Mouse (Mus musculus): ENCODE measurements around the gene Slc2a3.

Gene Slc2a3

DNA sequence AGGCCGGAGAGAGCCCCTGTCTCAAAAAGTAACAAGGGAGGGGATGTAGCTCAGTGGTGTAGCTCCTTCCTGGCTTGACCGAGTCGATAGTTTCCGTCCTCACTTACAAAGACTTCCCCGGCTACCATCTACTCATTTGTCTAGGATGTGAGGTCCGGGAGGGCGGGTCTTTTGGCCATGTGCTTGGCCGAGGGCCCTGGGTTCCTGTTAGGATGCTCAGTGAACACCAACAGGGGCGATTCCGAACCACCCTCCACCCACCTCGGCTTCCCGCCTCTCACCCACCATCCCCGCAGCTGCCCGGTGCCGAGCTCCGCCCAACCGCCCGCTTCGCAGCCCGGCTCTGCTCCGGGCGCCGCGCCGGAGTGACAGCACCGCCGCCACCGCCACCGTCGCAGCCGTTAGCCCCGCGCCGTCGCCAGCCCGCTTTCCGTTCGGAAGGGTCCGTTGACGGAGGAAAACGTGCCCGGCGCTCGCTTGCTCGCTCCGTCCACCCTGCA, at the start of gene Slc2a3:
TSS of gene Slc2a3 (minus strand) at position 340 of the 500 bp plus-strand sequence.
- peak; percentile 79 for DNase-seq

DNA sequence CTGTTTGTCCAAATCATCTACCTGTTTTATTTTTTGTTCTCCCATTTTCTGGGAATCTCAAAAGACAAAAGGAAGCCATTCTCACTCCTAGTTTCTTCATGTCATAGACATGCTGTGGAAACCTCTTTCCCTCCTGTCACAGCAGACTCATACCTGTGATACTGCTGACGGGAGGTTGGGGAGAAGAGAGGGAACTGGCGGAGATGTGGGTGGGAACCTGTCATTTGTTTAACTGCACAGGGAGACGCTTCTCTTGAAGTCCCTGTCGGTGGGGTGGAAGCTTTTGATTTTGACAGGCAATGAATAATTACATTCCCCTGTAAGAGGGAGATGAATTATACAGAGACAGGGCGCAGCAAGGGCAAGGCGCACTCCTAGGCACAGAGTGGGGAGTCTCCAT, 42.3 kb upstream of the Slc2a3 start:
- DNase-seq: no peak

DNA sequence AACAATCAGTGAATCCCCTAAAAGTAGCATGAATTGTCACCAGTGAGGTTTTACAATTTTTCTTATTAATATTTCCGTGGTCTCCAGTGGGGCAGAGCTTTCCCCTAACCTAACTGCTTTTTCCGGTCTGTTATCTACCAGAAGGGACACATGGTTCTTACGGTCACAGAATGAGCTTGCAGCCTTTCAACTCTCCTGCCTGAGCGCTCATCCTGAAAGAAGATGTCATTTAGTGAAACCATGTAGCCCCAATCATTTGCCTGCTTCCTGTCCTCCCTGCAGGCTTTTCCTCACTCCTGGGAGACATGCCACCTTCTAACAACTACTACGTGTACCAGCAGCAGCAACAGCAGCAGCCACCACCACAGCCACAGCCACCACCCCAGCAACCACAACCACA, 36.1 kb upstream of the Slc2a3 start:
- DNase-seq: no peak

DNA sequence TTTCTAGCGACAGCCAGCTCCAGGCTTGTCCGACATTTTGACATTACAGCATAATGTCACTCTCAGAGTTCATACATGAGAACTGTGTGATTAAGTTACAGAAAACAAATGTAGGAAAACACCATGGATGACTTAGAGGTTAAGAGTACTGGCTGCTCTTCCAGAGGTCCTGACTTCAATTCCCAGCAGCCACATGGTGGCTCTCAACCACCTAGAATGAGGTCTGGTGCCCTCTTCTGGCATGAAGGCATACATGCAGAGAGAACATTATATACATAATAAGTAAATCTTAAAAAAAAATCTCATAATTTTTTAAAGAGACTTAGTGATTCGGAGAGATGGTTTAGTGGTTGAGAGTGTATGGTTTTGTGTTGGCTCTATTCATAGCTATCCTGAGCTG, 35.5 kb upstream of the Slc2a3 start:
- DNase-seq: no peak

DNA sequence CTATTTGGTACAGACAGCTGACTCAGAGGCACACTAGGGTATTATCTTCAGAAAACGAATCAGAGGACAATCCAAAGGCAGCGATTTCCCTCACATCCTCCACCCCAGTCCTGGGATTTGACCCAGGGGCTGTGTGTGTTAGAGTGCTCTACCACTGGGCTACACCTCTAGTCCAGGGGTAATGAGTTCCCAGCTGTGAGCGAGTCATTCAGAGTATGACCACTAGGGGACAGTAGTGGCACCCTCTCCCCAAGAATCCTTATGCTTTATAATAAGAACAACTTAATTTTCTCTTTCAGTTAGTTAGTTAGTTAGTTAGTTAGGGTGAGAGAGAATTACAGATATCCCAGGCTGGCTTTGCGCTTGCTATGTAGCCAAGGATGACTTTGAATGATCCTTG, 32.9 kb upstream of the Slc2a3 start:
- peak; percentile 52 for DNase-seq

DNA sequence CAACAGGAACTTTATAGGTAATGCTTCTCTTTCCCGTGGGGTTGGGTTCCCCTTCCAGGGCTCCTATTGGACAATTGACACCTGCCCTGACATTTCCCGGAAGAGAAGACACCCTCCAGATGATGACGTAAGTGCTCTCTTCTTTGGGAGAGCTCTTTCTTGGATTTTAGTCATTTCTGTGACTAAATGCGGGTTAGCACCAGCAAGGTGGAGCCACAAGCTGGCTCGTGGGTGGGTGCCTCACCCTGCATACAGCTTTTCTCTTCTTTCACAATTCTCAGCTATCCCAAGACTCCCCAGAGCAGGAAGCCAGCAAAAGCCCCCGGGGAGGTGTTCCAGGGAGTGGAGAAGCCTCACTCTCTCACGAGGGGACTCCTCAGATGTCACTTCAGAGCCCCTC, 31.4 kb upstream of the Slc2a3 start:
- no peak for DNase-seq

DNA sequence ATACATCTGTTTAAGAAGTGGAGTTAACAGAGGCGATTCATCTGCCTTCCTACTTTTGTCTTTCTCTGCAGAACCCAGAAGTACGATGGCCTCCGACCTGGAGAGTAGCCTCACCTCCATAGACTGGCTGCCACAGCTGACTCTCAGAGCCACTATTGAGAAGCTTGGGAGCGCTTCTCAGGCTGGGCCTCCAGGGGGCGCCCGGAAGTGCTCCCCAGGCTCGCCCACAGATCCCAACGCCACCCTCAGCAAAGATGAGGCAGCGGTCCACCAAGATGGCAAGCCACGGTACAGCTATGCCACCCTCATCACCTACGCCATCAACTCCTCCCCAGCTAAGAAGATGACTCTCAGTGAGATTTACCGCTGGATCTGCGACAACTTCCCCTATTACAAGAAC, 26.6 kb upstream of the Slc2a3 start:
- peak; percentile 41 for DNase-seq

DNA sequence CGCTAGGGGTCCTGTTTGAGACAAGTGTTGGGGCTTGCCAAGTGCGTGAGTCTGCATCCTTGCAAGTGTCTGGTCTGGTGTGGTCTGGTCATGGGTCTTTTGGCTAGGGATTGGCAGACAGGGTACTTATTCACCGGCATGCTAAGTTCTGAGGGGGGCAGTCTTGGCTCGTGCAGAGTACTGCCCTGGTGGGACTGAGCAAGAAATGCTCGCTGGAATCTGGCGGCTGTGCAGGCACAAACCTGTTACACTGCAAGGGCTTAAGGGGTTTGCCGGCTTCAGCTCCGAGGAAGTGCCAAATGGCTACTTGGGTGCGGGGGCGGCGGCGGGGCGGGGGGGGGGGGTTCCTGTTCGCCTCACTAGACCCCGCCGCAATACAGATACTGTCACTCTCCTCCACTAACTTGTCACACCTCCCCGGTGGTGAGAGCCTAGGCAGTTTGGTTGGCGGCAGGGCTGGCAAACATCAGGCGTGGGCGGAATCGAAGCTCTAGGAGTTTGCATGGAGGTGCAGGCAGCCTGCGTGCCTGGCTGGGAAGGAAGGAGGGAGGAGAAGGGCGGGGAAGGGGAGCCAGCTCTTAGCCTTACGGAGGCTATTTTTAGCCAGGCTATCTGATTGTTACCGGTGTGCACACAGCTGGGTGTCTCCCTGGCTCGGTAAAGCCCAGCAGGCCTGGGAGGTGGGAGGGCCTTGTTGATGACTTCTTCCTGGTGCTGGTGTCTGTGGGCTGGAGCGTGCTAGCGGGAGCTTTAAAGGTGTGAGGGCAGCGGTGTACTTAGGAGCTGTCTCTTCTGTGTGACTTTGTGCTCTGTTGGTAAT, 24.7 kb upstream of the Slc2a3 start:
- DNase-seq: peak; percentile 79

DNA sequence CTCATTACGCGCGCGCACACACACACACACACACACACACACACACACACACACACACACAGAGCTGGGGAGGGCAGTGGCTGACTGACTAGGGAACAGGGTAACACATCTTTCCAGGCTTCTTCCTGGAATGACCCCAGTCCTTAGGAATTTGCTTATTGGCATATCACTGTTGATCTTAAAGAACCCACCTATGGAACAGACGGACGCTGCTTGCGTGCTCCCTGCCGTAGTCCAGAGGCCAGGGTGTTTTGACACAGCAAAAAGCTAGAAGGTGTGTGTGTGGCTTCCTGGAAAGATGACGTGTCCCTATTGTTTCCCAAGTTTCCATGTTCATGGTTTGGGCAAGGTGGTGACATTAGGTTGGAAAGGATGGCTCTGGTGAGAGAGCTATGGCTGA, 23.7 kb upstream of the Slc2a3 start:
- peak; percentile 30 for DNase-seq

DNA sequence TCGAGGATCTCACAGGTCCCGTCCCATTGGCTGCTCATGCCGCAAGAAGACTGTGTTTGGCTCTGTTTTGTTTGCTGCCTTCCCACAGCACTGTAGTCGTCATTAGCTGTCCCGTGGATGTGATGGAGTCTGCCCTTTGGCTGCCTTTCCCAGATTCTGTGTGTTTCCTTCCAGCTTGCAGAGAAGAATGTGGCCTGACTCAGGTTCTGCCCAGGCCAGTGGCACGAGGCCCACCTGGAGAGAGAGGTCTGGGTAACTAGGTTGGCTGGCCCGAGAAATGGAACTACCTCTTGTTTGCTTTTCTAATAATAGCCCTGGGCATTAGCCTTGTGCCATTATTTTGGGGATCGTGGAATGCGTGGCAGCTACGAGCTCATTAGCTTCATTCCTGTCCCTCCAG, 22.6 kb upstream of the Slc2a3 start:
- peak; percentile 71 for DNase-seq

DNA sequence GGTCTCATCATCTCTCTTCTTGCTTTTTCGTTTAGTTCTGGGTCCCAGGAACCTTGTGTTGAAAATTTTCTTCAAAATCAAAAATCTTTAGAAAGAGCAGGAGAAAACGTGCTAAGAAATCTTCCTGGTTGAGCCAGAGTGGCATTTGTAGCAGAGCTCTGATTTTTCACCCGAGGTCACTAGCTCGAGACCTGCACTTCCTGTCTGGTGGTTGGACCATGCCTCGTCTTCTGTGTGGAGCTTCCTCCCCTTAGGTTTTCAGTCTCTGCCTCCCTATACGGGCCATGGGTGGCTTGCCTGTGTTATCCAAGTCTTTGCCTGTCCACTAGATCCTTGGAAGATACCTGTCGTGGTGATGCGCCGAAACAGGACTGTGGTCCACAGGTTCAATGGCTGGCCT, 20.4 kb upstream of the Slc2a3 start:
- no peak for DNase-seq

DNA sequence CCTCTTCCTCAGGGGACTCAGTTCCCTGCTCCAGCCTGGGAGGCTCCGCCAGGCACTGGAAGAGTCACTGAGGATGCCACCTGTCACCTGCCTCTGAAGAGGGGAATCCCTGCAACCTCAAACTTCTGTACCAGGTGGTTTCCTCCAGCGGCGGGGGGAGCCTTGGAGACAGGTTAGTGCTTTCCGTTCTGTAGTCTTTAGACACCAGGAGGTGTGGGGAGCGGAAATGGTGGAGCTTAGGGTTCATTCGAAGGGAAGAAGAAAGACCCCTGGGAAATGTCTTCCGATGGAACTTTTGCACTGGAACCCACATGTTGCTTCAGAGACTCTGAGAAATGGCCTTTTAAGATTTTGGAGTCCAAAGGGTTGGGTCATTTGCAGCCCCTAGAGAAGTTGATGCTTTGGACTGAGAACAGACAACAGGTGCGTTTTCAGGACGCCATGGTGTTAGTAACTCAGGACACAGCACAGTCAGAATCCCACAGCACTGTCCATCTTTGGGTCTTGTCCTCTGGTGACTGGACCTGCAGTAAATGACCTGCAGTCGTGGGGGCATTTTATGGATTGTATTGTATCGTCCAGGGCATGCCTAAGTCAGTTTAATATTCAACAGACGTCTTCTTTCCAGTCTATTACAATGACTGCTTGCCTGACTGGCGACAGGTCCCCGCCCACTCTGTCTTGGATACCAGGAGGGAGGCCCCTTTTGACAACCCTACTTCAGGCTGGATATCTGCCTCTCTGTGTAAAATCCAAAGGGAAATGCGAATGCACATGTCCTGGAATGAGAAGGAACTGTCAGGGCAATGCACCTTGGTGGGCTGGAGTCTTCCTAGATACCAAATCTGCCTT, 19.6 kb upstream of the Slc2a3 start:
- DNase-seq: peak; percentile 41

DNA sequence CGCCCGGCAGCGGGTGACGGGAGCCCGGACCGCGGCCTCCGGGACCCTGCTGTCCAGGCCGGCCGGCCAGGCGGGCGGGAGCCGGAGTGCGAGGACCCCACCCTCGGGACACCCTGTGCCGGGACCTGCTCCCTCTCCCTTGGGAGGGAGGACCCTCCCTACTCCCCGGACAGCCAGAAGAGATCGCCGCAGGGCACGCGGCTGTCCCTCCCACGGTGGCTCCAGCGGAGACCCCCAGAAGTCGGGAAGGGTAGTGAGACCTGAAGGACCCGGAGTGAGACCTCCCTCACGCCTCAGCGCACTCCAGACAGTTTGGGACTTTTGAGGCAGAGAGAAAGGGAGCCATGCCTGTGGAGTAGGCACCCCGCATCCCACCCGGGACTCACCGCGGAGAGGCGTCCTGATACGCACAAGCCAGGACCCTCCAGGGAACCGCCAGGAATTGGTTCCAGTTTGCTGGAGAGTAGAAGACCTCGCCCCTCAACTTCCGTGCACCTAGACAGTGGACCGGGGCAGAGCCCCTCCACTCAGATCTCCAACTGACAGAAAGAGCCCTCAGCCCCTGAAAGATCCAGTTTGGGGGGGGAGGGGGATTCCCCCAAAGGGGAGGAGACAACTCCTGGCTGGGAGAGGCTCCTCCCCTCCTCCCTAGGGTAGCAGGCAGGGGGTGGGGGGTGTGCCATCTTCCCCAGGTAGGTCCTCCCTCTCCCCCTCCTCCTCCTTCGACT, 18.8 kb upstream of the Slc2a3 start:
- DNase-seq: peak; percentile 65

DNA sequence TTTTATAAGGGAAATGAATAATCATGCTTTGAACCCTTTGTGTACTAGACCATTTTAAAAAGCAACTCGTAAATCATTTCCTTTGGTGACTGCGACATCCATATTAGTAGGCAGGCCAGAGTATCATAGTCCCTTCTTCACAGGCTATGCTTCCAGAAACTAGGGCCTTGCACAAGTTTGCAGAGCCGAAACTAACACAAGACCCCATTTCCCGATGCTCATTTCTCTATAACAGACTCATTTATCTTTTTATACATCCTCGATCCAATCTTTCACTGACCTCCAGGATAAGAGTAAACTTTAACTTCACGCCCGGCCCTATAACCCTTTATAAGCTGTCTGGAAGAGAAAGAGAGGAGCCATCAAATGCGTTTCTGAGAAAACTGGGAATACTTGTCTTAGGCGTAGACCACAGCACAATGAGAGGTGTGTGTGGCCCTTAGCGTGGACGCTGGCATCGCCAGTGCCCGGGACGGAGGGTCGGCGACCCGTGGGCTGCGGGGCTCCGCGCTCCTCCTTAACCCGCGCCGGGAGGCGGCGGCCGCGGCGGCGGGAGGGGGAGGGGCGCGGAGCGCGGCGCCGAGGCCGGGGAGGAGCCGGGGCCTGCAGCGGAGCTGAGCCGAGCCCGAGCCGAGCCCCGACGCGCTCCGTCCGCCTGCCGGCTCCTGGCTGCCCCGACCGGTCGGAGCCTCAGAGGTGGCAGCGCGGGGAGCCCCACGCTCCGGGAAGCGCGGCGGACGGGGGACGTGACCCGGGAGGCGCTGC, 18.0 kb upstream of the Slc2a3 start, which contains the start of gene Foxj2:
TSS of gene Foxj2 (plus strand) at position 609 of the 765 bp plus-strand sequence.
- peak; percentile 66 for DNase-seq

DNA sequence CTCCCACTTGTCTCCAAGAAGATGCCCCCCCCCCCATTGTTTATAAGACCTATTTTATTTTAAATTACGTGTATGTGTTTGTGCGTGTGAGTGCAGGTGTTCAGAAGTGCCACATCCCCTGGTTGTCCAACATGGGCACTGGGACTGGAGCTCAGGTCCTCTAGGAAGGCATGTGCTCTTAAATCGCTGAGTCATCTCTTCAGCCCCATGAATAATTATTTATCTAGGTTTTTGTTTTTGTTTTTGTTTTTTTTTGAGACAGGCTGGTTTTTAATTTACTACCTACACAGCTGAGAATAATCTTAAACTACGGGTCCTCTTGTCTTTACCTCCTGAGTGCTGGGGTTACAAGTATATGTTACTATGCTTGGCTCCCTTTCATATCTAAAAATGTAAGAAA, 12.2 kb upstream of the Slc2a3 start:
- no peak for DNase-seq

DNA sequence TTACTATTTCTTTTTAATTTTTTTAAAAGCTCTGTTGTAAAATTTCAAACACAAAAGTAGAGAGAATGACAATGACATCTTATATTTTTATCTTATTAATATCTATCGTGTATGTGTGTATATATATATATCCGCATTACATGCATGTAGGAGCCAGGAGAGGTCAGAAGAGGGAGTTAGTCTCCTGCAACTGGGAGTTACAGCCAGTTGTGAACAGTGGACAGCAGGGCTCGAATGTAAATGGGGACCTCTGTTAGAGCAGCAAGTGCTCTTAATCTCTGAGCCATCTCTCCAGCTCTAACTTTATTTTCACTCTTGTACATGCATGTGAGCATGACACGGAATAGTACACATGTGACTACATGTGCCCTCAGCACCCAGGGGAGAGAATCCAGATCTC, 11.3 kb upstream of the Slc2a3 start:
- DNase-seq: no peak

DNA sequence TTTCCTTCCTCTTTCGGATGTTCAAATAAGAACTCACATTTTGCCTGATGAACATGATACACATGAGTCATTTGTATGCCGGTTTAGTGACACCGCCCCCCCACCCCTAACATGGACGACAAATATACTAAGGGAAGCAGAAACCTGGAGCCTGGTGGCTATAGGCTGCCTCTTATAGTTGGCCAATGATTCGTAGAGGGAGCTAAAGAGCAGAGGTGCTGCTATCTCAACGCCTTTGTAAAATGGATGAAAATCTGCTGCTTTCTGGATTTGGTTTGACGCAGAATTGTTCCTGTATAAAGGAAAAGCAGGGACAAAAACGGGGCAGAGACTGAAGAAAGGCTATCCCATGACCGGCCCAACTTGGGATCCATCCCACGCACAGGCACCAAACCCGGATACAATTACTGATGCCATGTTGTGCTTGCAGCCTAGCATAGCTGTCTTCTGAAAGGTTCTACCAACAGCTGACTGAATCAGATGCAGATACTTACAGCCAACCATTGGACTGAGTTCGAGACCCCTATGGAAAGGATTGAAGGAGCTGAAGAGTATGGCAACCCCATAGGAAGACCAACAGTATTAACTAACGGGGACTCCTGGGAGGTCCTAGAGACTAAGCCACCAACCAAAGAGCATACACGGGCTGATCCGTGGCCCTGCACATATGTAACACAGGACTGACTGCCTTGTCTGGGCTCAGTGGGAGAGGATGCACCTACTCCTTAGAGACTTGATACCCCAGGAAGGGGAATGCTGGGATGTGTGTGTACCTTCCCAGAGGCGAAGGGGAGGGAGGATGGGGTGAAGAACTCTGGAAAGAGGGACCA, 10.5 kb upstream of the Slc2a3 start:
- DNase-seq: peak; percentile 77

DNA sequence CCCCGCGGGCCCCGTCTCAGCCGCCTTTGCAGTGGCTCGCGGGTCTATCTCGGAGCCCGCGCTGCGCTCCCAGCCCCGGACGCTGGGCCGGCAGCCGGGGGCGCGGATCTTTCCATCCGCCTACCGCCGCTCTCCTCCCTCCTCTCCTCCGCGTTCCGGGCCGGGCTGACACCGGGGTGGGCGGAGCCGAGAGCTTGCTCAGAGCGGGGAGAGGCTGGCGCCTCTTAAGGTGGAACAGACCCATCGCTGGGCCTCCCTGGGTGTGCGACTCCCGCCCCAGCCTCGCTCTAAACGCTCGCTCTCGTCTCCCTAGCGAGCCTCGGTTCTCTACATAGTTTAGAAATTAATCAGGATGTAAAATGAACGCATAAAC, 9.8 kb upstream of the Slc2a3 start:
- DNase-seq: peak; percentile 93

DNA sequence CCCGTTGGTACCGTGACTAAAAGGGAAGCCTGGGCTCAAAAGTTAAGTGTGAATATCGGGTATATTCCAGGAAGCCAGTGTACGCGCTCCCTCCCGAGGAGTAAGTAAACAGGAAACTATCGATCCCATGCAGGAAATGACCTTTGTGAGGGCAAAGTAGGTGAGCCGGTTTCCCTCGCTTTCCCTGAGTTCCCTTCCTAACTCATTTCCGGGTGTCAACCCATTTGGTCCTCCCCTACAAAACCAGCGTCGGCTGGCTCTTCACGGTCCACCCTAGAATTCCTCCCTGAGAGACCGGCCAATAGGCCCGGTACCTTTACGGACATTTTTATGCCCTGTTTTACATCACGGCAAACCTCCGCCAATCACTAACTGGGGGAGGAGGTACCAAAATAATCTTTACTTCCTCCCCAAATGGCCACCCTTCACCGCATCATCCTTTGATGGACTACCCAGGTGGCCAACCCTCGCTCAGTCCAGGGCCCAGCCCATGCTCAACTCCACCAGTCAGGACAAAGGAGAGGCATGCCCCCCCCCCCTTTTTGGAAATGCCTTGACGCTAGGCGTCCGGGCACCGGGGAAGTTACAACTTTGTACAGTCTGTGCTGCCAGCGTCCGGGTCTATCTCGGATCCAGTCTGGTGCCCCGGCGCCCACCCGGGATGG, 9.3 kb upstream of the Slc2a3 start:
- peak; percentile 99 for DNase-seq

DNA sequence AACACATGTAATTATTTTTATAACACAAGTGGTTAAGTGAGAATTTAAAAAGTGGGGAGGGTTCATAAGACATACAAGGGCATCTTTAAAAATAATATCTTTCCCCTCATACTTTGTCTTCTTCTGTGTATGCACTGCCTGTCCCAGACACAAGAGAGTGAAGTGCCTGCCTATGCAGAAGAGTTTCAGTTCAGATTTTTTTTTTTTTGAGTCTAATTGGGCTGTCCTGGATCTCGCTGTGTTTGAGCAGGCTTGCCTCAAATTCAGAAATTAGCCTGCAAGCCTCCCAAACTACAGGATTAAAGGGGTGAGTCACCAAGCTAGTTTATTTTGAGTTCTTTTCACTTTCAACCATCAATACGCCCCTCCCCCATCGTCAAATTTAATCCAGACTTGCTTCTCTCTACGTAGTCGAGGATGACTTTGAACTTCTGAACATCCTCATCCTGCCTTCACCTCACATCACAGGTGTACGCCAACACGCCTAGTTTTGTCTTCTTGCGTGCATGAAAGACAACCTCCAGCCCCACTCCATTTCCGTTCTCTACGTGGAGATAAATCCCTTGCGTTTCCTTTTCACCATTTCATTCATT, 8.7 kb upstream of the Slc2a3 start:
- peak; percentile 87 for DNase-seq
